Mouse (Mus musculus): ENCODE measurements around the gene Tbk1. TPM values are rescaled to one million over a fixed set of nuclear protein-coding genes. Genes with fewer than 3 reads are reported as not detected.

Gene Tbk1
- polyA plus RNA-seq, 1 experiment from 2014 or later, result 36.3 TPM

DNA sequence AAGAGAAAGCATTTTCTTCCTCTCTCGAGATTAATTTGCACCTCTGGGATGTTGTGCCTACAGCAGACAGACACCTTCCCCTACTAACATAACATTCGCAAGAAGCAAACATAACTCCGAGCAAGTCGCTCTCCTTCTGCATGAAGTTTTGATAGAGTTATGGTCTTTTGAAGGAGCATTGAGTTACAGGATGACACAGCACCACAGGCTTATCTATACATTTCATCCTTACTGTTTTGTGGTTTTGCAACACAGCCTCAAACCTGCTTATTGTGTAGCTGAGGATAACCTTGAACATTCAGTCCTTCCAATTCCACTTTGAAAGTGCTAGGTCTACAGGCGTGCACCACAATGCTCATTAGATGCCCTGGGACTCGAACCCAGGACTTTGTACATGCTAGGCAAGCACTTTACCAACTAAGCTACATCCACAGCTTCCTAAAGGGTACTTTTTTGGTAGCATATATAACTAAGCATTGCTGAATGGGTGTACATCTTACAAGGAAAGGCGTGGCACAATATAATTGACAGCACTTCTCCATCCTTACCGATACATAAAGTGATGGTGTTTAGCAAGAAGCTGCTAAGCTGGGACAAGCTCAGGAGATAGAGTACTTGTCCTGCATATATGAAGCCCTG lies 56.1 kb downstream of the Tbk1 start:
- H3K9me3 ChIP-seq, result no peaks in the 10 kb centered on the region
- no peaks in the 10 kb centered on the region for H3K36me3 ChIP-seq
- no peak overlapping the region for H3K27ac ChIP-seq (replicated peaks)
- H3K4me2 ChIP-seq (replicated peaks), result no peak overlapping the region
- 92% methylated on average over 8 of the region's 8 CpGs for WGBS
- H3K4me1 ChIP-seq, result peaks cover 7% of the 10 kb centered on the region
- no peaks in the 10 kb centered on the region for H3K27me3 ChIP-seq
- H3K9ac ChIP-seq (replicated peaks), result no peak overlapping the region
- no peak overlapping the region for H3K4me3 ChIP-seq
- no peak for ATAC-seq (replicated peaks)

DNA sequence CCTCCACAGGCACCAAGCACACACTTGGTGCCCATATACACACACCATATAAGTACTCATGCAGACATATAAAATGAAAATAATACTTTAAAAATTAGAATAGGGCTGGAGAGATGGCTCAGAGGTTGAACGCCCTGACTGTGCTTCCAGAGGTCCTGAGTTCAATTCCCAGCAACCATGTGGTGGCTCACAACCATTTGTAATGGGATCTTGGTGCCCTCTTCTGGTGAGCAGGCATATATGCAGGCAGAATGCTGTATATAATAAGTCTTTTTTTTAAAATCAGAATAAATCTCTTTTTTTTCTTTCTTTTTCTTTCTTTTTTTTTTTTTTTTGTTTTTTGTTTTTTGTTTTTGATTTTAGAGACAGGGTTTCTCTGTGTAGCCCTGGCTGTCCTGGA lies 57.3 kb downstream of the Tbk1 start:
- H3K27ac ChIP-seq (replicated peaks), result no peak overlapping the region
- H3K4me1 ChIP-seq, result peaks cover 7% of the 10 kb centered on the region
- H3K9ac ChIP-seq (replicated peaks), result no peak overlapping the region
- ATAC-seq (replicated peaks), result no peak
- WGBS, result 91% methylated on average over 1 of the region's 1 CpGs
- no peak overlapping the region for H3K4me2 ChIP-seq (replicated peaks)
- H3K4me3 ChIP-seq, result no peak overlapping the region
- H3K27me3 ChIP-seq, result no peaks in the 10 kb centered on the region
- no peaks in the 10 kb centered on the region for H3K9me3 ChIP-seq
- no peaks in the 10 kb centered on the region for H3K36me3 ChIP-seq

DNA sequence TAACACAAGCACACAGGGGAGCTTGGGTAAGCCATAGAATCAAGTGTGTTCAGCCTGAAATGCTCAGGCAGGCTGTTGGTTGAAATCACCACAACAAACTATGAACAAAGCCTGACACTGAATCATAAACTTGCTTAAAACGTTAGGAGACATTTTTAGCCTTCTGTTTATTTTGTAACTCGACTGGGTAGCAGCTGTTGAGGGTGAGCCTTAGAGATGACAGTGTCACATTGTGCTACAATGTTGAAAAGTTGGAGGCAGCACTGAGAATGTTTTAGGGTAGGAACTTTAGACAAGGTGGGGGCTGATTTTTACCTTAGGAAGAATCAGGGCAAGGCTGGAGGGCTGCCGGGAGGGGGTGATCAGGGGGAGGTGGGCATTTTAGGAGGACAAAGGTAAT lies 58.1 kb downstream of the Tbk1 start:
- 82% methylated on average over 3 of the region's 3 CpGs for WGBS
- H3K9me3 ChIP-seq, result no peaks in the 10 kb centered on the region
- H3K27ac ChIP-seq (replicated peaks), result no peak overlapping the region
- no peak overlapping the region for H3K9ac ChIP-seq (replicated peaks)
- H3K4me2 ChIP-seq (replicated peaks), result no peak overlapping the region
- no peaks in the 10 kb centered on the region for H3K27me3 ChIP-seq
- H3K4me1 ChIP-seq, result peaks cover 7% of the 10 kb centered on the region
- no peak overlapping the region for H3K4me3 ChIP-seq
- no peak for ATAC-seq (replicated peaks)
- H3K36me3 ChIP-seq, result no peaks in the 10 kb centered on the region

DNA sequence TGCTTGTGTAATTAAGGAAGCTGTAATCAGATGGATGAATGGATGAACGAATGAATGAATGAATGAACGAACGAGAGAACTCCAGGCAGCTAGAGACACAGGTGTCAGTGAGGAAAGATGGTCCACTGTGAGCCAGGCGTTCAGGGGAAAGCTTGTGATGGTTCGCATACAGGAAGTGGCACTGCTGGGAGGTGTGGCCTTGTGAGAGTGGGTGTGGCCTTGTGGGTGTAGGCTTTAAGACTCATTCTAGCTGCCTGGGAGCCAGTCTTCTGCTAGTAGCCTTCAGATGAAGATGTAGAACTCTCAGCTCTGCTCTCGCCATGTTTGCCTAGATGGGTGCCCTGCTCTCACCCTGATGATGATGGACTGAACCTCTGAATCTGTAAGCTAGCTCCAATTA lies 59.5 kb downstream of the Tbk1 start:
- WGBS, result 88% methylated on average over 6 of the region's 6 CpGs
- H3K36me3 ChIP-seq, result no peaks in the 10 kb centered on the region
- ATAC-seq (replicated peaks), result no peak

DNA sequence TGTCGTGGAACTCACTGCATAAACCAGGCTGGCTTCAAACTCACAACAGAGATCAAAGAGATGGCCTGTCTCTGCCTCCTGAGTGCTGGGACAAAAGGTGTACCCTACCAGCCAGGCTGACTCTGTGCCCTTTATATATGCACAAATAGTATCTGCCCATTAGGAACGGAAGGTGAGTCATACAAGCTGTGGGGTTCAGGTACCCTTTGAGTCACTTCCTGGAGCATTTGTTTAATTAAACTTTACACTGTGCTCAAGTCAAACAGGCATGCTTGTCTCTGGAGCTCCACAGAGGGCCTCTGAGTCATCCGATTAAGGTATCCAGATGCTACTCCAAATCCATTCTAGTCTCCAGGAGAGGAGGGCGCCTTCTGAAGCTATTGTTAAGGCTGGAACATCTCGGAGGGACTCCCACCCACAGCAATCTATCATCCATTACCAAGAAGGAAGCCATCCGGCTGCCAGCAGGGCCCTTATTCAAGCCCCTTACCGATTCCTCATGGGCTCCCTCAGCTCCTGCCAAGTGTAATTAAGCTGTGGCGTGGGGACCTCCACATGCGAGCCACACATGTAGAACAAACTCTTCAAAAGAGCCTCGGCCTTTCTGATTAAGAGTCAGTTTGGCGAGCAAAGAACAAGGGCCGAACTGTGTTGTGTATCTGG lies 65.5 kb downstream of the Tbk1 start:
- no peak overlapping the region for H3K4me3 ChIP-seq
- no peak overlapping the region for H3K9ac ChIP-seq (replicated peaks)
- no peaks in the 10 kb centered on the region for H3K36me3 ChIP-seq
- 18% methylated on average over 12 of the region's 12 CpGs for WGBS
- no peaks in the 10 kb centered on the region for H3K4me1 ChIP-seq
- H3K27ac ChIP-seq (replicated peaks), result no peak overlapping the region
- no peaks in the 10 kb centered on the region for H3K9me3 ChIP-seq
- no peak for ATAC-seq (replicated peaks)
- H3K4me2 ChIP-seq (replicated peaks), result no peak overlapping the region
- no peaks in the 10 kb centered on the region for H3K27me3 ChIP-seq

More for the DNA sequence above, 59.5 kb downstream of the Tbk1 start:
- Histone ChIP-seq H3K4me2 (replicated peaks) (no peak overlapping the region), H3K9me3 (no peaks in the 10 kb centered on the region), H3K27me3 (no peaks in the 10 kb centered on the region), H3K4me1 (no peaks in the 10 kb centered on the region), H3K27ac (replicated peaks) (no peak overlapping the region), H3K4me3 (no peak overlapping the region), H3K9ac (replicated peaks) (no peak overlapping the region)

DNA sequence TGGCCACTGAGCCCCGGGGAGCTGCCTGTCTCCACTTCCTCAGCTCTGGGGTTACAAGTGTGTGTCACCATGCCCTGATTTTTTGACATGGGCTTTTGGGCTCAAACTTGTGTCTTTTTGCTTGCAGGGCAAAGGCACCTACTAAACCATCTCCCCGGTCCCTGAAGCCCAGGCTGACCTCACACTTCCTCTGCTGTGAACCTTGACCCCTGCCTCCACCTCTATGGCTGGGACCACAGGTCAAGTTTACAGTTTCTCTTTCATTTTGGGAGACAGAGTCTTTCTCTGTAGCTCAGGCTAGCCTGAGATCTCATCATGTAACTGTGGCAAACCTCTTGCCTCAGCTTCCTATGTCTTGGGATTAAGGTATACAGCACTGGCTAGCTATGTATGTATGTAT lies 66.9 kb downstream of the Tbk1 start:
- H3K9ac ChIP-seq (replicated peaks), result no peak overlapping the region
- no peaks in the 10 kb centered on the region for H3K9me3 ChIP-seq
- H3K4me3 ChIP-seq, result no peak overlapping the region
- no peaks in the 10 kb centered on the region for H3K27me3 ChIP-seq
- no peaks in the 10 kb centered on the region for H3K36me3 ChIP-seq
- no peak overlapping the region for H3K27ac ChIP-seq (replicated peaks)
- H3K4me2 ChIP-seq (replicated peaks), result no peak overlapping the region
- no peaks in the 10 kb centered on the region for H3K4me1 ChIP-seq
- 72% methylated on average over 2 of the region's 2 CpGs for WGBS
- ATAC-seq (replicated peaks), result no peak

DNA sequence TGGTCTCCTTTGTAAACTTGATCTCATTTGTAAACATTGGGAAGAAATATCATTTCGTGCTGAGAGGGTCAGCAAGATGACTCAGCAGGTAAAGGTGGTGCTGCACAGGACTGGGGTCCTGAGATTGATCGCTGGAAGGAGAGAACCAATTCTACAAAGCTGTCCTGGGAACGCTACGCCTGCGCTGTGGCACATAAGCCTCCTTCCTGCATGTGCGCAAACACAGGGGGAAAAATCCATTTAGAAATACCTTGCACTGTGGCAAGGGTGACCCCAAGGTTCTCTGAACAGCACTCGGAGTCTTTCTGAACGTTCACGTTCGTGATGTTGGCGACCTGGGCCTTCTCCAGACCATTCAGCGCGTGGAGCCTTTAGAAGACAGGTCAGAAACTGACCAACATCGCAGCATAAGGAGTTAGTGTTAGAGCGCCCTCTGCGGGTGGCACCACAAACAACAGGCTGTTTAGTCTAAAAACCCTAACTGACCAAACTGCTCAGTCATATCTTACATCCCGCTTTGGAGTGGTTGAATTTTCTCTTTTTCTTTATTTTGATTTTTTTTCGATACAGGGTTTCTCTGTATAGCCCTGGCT lies 70.5 kb downstream of the Tbk1 start:
- Histone ChIP-seq H3K36me3 (no peaks in the 10 kb centered on the region), H3K9me3 (no peaks in the 10 kb centered on the region), H3K4me2 (replicated peaks) (no peak overlapping the region), H3K4me1 (no peaks in the 10 kb centered on the region), H3K27ac (replicated peaks) (no peak overlapping the region), H3K4me3 (no peak overlapping the region), H3K9ac (replicated peaks) (no peak overlapping the region), H3K27me3 (no peaks in the 10 kb centered on the region)
- WGBS, result 30% methylated on average over 18 of the region's 18 CpGs
- ATAC-seq (replicated peaks), result peak; percentile 29; the same call in 1 of the 2 replicates

DNA sequence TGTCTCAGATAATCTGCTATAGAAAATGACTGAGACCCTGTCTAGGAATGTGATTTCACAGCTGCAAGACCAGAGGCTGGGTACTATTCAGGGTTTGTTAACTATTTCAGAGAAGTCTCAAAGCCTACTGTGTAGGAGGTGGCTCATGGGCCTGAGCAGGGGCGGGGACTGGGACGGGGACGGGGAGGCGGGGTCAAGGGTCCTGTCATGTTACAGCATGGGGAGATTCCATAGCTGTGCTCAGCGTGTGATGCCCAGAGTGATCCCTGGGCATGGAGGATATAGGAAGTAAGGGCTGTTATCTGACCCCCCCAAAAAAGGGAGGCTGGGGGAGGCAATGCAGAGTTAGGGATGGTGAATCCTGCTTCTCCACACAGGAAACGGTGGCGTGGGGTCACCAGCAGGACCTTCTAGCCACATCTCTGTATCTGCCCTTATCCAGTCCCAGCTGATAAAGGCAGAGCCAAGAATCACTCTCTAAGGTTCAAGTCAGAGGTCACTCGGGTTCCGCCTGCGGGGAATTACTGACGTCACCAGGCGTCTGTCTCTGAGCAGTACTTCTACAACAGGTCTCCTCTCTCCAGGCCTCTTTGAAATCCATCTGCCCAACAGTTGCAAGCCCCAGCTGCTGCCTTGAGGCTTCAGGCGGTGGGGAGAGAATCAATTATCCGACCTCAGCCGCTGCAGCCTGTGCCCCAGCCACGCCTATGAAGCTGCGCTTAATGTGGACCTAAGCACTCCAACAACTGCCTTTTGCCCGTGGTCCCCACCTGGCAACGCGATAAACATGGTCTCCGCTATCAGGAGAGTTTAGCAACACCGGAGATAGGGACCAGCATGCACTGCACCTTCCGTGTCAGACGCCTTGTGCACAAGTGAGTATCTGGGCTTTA lies 76.6 kb downstream of the Tbk1 start:
- H3K4me2 ChIP-seq (replicated peaks), result no peak overlapping the region
- H3K36me3 ChIP-seq, result no peaks in the 10 kb centered on the region
- no peak overlapping the region for H3K4me3 ChIP-seq
- WGBS, result 45% methylated on average over 24 of the region's 24 CpGs
- no peak overlapping the region for H3K27ac ChIP-seq (replicated peaks)
- no peak for ATAC-seq (replicated peaks)
- peaks cover 22% of the 10 kb centered on the region for H3K4me1 ChIP-seq
- no peaks in the 10 kb centered on the region for H3K27me3 ChIP-seq
- H3K9ac ChIP-seq (replicated peaks), result no peak overlapping the region
- H3K9me3 ChIP-seq, result no peaks in the 10 kb centered on the region

DNA sequence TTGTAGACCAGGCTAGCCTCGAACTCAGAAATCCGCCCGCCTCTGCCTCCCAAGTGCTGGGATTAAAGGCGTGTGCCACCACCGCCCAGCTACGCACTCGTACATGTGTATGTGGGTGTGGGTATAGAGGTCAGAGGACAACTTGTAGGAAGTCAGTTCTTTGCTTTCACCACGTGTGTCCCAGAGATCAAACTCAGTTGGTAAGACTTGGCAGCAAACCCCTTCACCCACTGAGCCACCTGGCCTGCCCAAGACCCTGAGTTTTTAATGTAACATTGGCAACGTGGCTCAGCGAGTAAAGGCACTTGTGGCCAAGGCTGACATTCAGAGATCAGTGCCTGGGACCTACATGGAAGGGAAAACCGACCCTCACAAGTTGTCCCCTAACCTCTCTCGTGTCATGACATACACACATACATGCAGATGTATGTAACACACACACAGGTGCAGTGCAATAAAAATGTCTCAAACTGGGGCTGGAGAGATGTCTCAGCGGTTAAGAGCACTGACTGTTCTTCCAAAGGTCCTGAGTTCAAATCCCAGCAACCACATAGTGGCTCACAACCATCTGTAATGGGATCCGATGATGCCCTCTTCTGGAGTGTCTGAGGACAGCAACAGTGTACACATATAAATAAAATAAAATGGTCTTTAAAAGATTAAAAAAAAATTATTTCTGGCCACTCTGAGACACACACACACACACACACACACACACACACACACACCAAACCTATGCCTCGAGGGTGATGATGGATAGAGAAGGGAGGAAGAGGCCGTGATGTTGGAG lies 78.6 kb downstream of the Tbk1 start:
- ATAC-seq (replicated peaks), result no peak

DNA sequence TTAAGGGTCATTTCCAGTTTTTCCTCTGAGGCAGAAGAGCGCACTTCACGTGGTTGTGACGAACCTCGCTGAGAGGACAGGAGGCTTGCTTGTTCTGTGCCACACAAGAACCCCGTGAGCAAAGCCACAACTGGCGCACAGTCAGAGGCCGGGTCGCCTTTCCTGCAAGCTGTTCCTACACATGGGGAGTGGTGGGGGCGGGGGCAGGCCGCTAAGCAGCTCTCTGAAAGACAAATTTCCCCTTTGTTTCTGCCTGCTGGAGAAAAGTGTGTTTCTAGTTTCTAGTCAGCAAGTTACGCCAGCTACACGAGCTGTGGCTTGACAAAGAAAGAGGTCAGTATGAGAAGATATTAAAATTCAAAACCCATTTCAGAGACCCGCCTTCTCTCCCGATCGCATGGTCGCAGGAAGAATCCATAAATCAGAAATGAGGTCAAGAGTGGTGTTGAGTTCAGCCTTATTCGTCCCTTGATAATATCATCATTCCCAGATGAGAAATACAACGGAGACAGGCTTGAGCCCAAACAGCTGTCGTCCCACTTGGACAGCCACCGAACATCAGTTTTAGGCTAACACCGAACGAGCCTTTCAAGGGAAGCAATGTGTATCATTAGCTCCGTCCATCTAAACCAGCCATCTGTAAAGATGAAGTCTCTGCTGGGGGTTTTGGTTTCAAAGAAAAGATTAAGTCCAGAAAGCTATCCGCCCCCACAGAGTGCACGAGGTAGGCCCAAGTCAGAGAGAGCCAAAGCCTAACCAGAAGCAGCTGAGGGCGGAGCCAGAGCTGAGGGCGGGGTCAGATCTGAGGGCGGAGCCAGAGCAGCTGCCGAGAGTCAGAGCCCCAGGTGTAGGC lies 79.6 kb downstream of the Tbk1 start:
- no peaks in the 10 kb centered on the region for H3K36me3 ChIP-seq
- peak overlapping the region; percentile 28 for H3K27ac ChIP-seq (replicated peaks)
- no peak overlapping the region for H3K4me3 ChIP-seq
- no peaks in the 10 kb centered on the region for H3K9me3 ChIP-seq
- H3K9ac ChIP-seq (replicated peaks), result no peak overlapping the region
- 54% methylated on average over 29 of the region's 29 CpGs for WGBS
- no peak for ATAC-seq (replicated peaks)
- no peak overlapping the region for H3K4me2 ChIP-seq (replicated peaks)
- H3K4me1 ChIP-seq, result peaks cover 35% of the 10 kb centered on the region
- no peaks in the 10 kb centered on the region for H3K27me3 ChIP-seq

More for the DNA sequence above, 78.6 kb downstream of the Tbk1 start:
- H3K4me3 ChIP-seq, result no peak overlapping the region
- no peak overlapping the region for H3K4me2 ChIP-seq (replicated peaks)
- H3K27ac ChIP-seq (replicated peaks), result no peak overlapping the region
- H3K9me3 ChIP-seq, result no peaks in the 10 kb centered on the region
- no peaks in the 10 kb centered on the region for H3K27me3 ChIP-seq
- WGBS, result 92% methylated on average over 16 of the region's 16 CpGs
- H3K4me1 ChIP-seq, result peaks cover 35% of the 10 kb centered on the region
- no peak overlapping the region for H3K9ac ChIP-seq (replicated peaks)
- H3K36me3 ChIP-seq, result no peaks in the 10 kb centered on the region

DNA sequence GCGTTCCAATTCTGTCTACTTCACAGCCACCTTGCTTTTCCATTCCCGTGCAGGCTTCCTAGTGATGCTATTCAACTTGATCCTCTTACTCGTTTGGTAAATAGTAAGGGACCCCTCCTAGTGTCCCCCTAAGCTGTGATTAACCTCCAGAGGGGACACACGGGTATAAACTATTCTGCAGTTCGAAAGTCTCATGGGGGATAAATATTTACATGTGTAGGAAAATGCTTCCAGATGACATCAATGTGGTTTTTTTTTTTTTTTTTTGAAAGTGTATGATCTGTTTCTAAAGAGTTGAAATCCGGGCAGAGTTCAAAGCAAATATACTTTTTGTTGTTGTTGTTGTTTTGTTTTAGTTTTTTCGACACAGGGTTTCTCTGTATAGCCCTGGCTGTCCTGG lies 80.7 kb downstream of the Tbk1 start:
- Histone ChIP-seq H3K27ac (replicated peaks) (peak overlapping the region; percentile 87), H3K9ac (replicated peaks) (peak overlapping the region; percentile 47; the same call in 1 of the 2 replicates), H3K4me1 (peaks cover 35% of the 10 kb centered on the region), H3K4me3 (peak overlapping the region; percentile 37; the same call in 1 of the 2 replicates), H3K36me3 (no peaks in the 10 kb centered on the region), H3K9me3 (no peaks in the 10 kb centered on the region), H3K27me3 (no peaks in the 10 kb centered on the region), H3K4me2 (replicated peaks) (peak overlapping the region; percentile 54)
- WGBS, result 51% methylated on average over 7 of the region's 7 CpGs
- ATAC-seq (replicated peaks), result no peak

All from forebrain, embryonic 15.5 days (tissue).